Mouse (Mus musculus) CD4-positive, CD25-positive, alpha-beta regulatory T cell, adult 2 months (primary cell): ENCODE measurements around the gene Nhs.

Experiments
- DNase-seq: peaks from one replicate; pipeline ENCODE4 v3.0.0-alpha.2; 2012; ENCODE audit warnings: low read depth, low spot score

Nhs gene

GRCm38 (mm10) chrX:161943098-161943680 is 216.3 kb downstream of the Nhs start:
- no peak for DNase-seq

GRCm38 (mm10) chrX:161940696-161941095 is 218.8 kb downstream of the Nhs start:
- DNase-seq: no peak

GRCm38 (mm10) chrX:161926683-161927053 is 232.9 kb downstream of the Nhs start:
- DNase-seq: no peak

GRCm38 (mm10) chrX:161925973-161926682 is 233.4 kb downstream of the Nhs start:
- no peak for DNase-seq

- DNase-seq: no peak
Observed at GRCm38 (mm10) chrX:161922655-161923054, 236.9 kb downstream of the Nhs start.

- DNase-seq: no peak
Observed at GRCm38 (mm10) chrX:161921581-161921980, 237.9 kb downstream of the Nhs start.

GRCm38 (mm10) chrX:161909963-161910362 is 249.6 kb downstream of the Nhs start:
- DNase-seq: no peak

GRCm38 (mm10) chrX:161908652-161909403 is 250.7 kb downstream of the Nhs start:
- DNase-seq: no peak

- DNase-seq: no peak
Observed at GRCm38 (mm10) chrX:161907595-161908592, 251.6 kb downstream of the Nhs start.

- DNase-seq: no peak
Observed at GRCm38 (mm10) chrX:161894442-161894841, 265.1 kb downstream of the Nhs start.

GRCm38 (mm10) chrX:161883661-161884060 is 275.9 kb downstream of the Nhs start:
- DNase-seq: no peak

GRCm38 (mm10) chrX:161877123-161877522 is 282.4 kb downstream of the Nhs start:
- DNase-seq: no peak

- no peak for DNase-seq
Observed at GRCm38 (mm10) chrX:161873511-161873910, 286.0 kb downstream of the Nhs start.

- no peak for DNase-seq
Observed at GRCm38 (mm10) chrX:161871306-161871705, 288.2 kb downstream of the Nhs start.

GRCm38 (mm10) chrX:161855630-161856029 is 303.9 kb downstream of the Nhs start:
- no peak for DNase-seq

- no peak for DNase-seq
Observed at GRCm38 (mm10) chrX:161853626-161854312, 305.8 kb downstream of the Nhs start.

GRCm38 (mm10) chrX:161826186-161826585 is 333.3 kb downstream of the Nhs start:
- DNase-seq: peak; percentile 20

- DNase-seq: no peak
Observed at GRCm38 (mm10) chrX:161790182-161790581, 369.3 kb downstream of the Nhs start.
